Mouse (Mus musculus): ENCODE measurements around the gene Tesmin. TPM values are rescaled to one million over a fixed set of nuclear protein-coding genes. Genes with fewer than 3 reads are reported as not detected.

Tesmin gene
- total RNA-seq (2021) = 1 to 10 TPM; 3.9 to 4.2 TPM

GRCm38 (mm10) chr19:3388629-3389057, at the start of gene Tesmin:
TSS of gene Tesmin (plus strand) at chr19:3388857.
- DNase-seq (ENCODE audit: low spot score) = peak; percentile 77
- intact Hi-C loops (cut with DNase I) = loop anchor here (1.0 to 5.0 kb wide), 2 partner anchors 62 to 199 kb away; no protein-coding TSS in a partner anchor

GRCm38 (mm10) chr19:3339187-3339586, 49.5 kb upstream of the Tesmin start:
- DNase-seq (ENCODE audit: low spot score) = no peak
- intact Hi-C loops (cut with DNase I) = no loop called here

- intact Hi-C loops (cut with DNase I) = no loop called here
- DNase-seq (ENCODE audit: low spot score) = no peak
Observed at GRCm38 (mm10) chr19:3341021-3341420, 47.6 kb upstream of the Tesmin start.

GRCm38 (mm10) chr19:3343929-3344328, 44.7 kb upstream of the Tesmin start:
- no peak for DNase-seq (ENCODE audit: low spot score)
- intact Hi-C loops (cut with DNase I) = no loop called here

GRCm38 (mm10) chr19:3344636-3345544, 43.8 kb upstream of the Tesmin start:
- no peak for DNase-seq (ENCODE audit: low spot score)
- intact Hi-C loops (cut with DNase I) = no loop called here

GRCm38 (mm10) chr19:3347784-3348183, 40.9 kb upstream of the Tesmin start:
- intact Hi-C loops (cut with DNase I) = no loop called here
- no peak for DNase-seq (ENCODE audit: low spot score)

- peak; percentile 76 for DNase-seq (ENCODE audit: low spot score)
- intact Hi-C loops (cut with DNase I) = loop anchor here (1.0 to 5.0 kb wide), 2 partner anchors 27 to 61 kb away; no protein-coding TSS in a partner anchor
Observed at GRCm38 (mm10) chr19:3353415-3354111, 35.1 kb upstream of the Tesmin start.

- DNase-seq (ENCODE audit: low spot score) = no peak
- intact Hi-C loops (cut with DNase I) = no loop called here
Observed at GRCm38 (mm10) chr19:3355096-3355495, 33.6 kb upstream of the Tesmin start.

- intact Hi-C loops (cut with DNase I) = no loop called here
- DNase-seq (ENCODE audit: low spot score) = no peak
Observed at GRCm38 (mm10) chr19:3356516-3356915, 32.1 kb upstream of the Tesmin start.

- DNase-seq (ENCODE audit: low spot score) = no peak
- intact Hi-C loops (cut with DNase I) = no loop called here
Observed at GRCm38 (mm10) chr19:3357620-3358019, 31.0 kb upstream of the Tesmin start.

- DNase-seq (ENCODE audit: low spot score) = no peak
- intact Hi-C loops (cut with DNase I) = no loop called here
Observed at GRCm38 (mm10) chr19:3359841-3360588, 28.6 kb upstream of the Tesmin start.

GRCm38 (mm10) chr19:3363510-3363909, 25.1 kb upstream of the Tesmin start:
- DNase-seq (ENCODE audit: low spot score) = no peak

GRCm38 (mm10) chr19:3365089-3365488, 23.6 kb upstream of the Tesmin start:
- intact Hi-C loops (cut with DNase I) = no loop called here
- no peak for DNase-seq (ENCODE audit: low spot score)

More at GRCm38 (mm10) chr19:3363510-3363909, 25.1 kb upstream of the Tesmin start:
- intact Hi-C loops (cut with DNase I) = no loop called here

- intact Hi-C loops (cut with DNase I) = no loop called here
Observed at GRCm38 (mm10) chr19:3368276-3368675, 20.4 kb upstream of the Tesmin start.

GRCm38 (mm10) chr19:3373380-3373779, 15.3 kb upstream of the Tesmin start:
- intact Hi-C loops (cut with DNase I) = no loop called here
- no peak for DNase-seq (ENCODE audit: low spot score)

More at GRCm38 (mm10) chr19:3368276-3368675, 20.4 kb upstream of the Tesmin start:
- DNase-seq (ENCODE audit: low spot score) = no peak

GRCm38 (mm10) chr19:3374028-3374427, 14.6 kb upstream of the Tesmin start:
- intact Hi-C loops (cut with DNase I) = no loop called here
- DNase-seq (ENCODE audit: low spot score) = no peak

- intact Hi-C loops (cut with DNase I) = no loop called here
- no peak for DNase-seq (ENCODE audit: low spot score)
Observed at GRCm38 (mm10) chr19:3375945-3376495, 12.6 kb upstream of the Tesmin start.

GRCm38 (mm10) chr19:3376966-3377715, 11.5 kb upstream of the Tesmin start:
- DNase-seq (ENCODE audit: low spot score) = no peak
- intact Hi-C loops (cut with DNase I) = no loop called here

GRCm38 (mm10) chr19:3378614-3379013, 10.0 kb upstream of the Tesmin start:
- intact Hi-C loops (cut with DNase I) = no loop called here
- no peak for DNase-seq (ENCODE audit: low spot score)

All from heart, postnatal 25 days (tissue).